Mouse (Mus musculus) liver, adult 2 months (tissue): Measurements from ENCODE around the gene Sowaha. TPM values are rescaled to one million over a fixed set of nuclear protein-coding genes. Genes with fewer than 3 reads are reported as not detected.

Experiments
- DNase-seq: peaks from one replicate; pipeline ENCODE4 v3.0.0-alpha.2; 2011; ENCODE audit warnings: low read depth, low spot score; ENCODE audit errors: extremely low read depth
- H3K27ac ChIP-seq: fragments of 200-500 bp; replicated peaks from 2 replicates; pipeline ENCODE4 v1.5.1; 2012; ENCODE audit warnings: low read depth, mild to moderate bottlenecking, control low read depth, inconsistent platforms, low read length; ENCODE audit not compliant: insufficient read depth
- H3K27me3 ChIP-seq: fragments of 200-500 bp; 2 replicates; pipeline ENCODE4 v1.6.1; 2012; ENCODE audit warnings: mild to moderate bottlenecking, moderate library complexity, low read length, inconsistent platforms; ENCODE audit not compliant: control insufficient read depth, insufficient read depth
- H3K36me3 ChIP-seq: fragments of 200-500 bp; 2 replicates; pipeline ENCODE4 v1.6.1; 2012; ENCODE audit warnings: low read length, inconsistent platforms; ENCODE audit not compliant: control insufficient read depth, insufficient read depth
- H3K4me1 ChIP-seq: fragments of 200-500 bp; 2 replicates; pipeline ENCODE4 v1.6.1; 2011; ENCODE audit warnings: low read length; ENCODE audit not compliant: control insufficient read depth, insufficient read depth
- H3K4me3 ChIP-seq: fragments of 200-500 bp; 2 replicates; pipeline ENCODE4 v1.5.1; 2011; ENCODE audit warnings: low read depth, mild to moderate bottlenecking, control low read depth, low read length, moderate library complexity; ENCODE audit not compliant: insufficient read depth
- H3K79me2 ChIP-seq: fragments of 200-500 bp; 2 replicates; pipeline ENCODE4 v1.6.1; 2012; ENCODE audit warnings: inconsistent platforms, mild to moderate bottlenecking, low read length, moderate library complexity; ENCODE audit not compliant: control insufficient read depth, insufficient read depth
- H3K9ac ChIP-seq: fragments of 200-500 bp; 2 replicates; pipeline ENCODE4 v1.6.1; 2012; ENCODE audit warnings: low read depth, mild to moderate bottlenecking, control low read depth, inconsistent platforms, low read length
- CTCF ChIP-seq: fragments of 200-500 bp; IDR thresholded peaks from 2 replicates; pipeline ENCODE4 v1.5.1; 2011; ENCODE audit warnings: low read depth, low read length, control low read depth
- POLR2A ChIP-seq: fragments of 200-500 bp; IDR thresholded peaks from 2 replicates; pipeline ENCODE4 v1.6.1; 2011; ENCODE audit warnings: low read length, control low read depth; ENCODE audit not compliant: insufficient read depth; ENCODE audit errors: extremely low read depth
- WGBS: fragments of 180-500 bp; shearing (Covaris S2); methylation state at CpG from one replicate; pipeline ENCODE4 v1.1.7; 2018; 5-methylcytosine and 5-hydroxymethylcytosine counted together
- polyA plus RNA-seq: library from polyadenylated mRNA; depleted of rRNA; stranded (reverse); fragments of >200 nt; gene quantifications from 2 replicates; pipeline ENCODE4 v1.2.3, GENCODE M21; 2012
- total RNA-seq: library from RNA; depleted of rRNA; stranded (reverse); fragments of >200 nt; gene quantifications from 2 replicates; pipeline ENCODE4 v1.2.3, GENCODE M21; 2014

Sowaha gene
- total and polyA plus RNA-seq, 2 experiments = not detected

- DNase-seq = no peak
- 29% methylated on average over 3 of the region's 3 CpGs for WGBS
- Histone ChIP-seq H3K36me3 (peaks cover 10% of the 10 kb centered on the region), H3K27ac (peak overlapping the region; percentile 62), H3K27me3 (no peaks in the 10 kb centered on the region), H3K9ac (no peak overlapping the region), H3K4me3 (no peak overlapping the region), H3K4me1 (peaks cover 43% of the 10 kb centered on the region), H3K79me2 (peaks cover 34% of the 10 kb centered on the region)
- TF ChIP-seq POLR2A (no peak), CTCF (no peak)
These were observed 19.9 kb downstream of the Sowaha start for GRCm38 (mm10) chr11:53460192-53460591.

GRCm38 (mm10) chr11:53458996-53459395 is 21.1 kb downstream of the Sowaha start:
- no peak overlapping the region for H3K9ac ChIP-seq
- WGBS = 45% methylated on average over 3 of the region's 3 CpGs
- peaks cover 2% of the 10 kb centered on the region; the same call in 1 of the 2 replicates for H3K36me3 ChIP-seq
- H3K4me3 ChIP-seq = no peak overlapping the region
- peaks cover 42% of the 10 kb centered on the region for H3K4me1 ChIP-seq
- no peak for TF ChIP-seq POLR2A
- no peak for TF ChIP-seq CTCF
- H3K27me3 ChIP-seq = no peaks in the 10 kb centered on the region
- H3K79me2 ChIP-seq = peaks cover 34% of the 10 kb centered on the region
- DNase-seq = peak; percentile 64
- H3K27ac ChIP-seq = peak overlapping the region; percentile 20; the same call in 1 of the 2 replicates

DNA sequence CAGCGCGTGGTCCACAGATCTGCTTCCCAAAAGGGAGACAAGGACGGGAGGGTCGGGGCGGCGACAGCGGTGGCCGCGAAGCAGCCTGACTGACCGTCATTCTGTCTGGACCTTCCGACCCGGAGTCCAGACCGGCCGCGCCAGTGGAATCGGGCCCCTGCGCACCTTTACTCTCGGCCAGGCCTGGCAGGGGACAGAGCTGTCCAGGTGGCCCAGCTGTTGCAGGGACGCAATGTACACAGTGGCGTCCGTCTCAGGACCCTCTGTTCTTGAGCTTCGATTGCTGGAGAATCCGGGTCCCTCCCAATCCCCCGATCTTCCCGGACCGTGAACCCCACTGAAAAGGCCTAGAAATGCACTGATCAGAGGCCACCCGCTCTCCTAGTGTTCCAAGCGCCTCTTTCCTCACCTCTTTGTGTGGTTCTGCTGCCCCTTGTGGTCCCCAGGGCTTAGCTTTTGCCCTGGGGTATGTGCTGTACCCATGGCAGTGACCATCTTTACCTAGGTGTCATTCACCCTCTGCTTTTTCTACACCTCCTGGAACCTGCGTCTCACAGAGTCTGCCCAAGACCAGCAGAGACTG is 22.6 kb downstream of the Sowaha start:
- peaks cover 38% of the 10 kb centered on the region for H3K4me1 ChIP-seq
- peak overlapping the region; percentile 98 for H3K4me3 ChIP-seq
- H3K27ac ChIP-seq = peak overlapping the region; percentile 99
- H3K27me3 ChIP-seq = no peaks in the 10 kb centered on the region
- H3K9ac ChIP-seq = peak overlapping the region; percentile 99
- peaks cover 23% of the 10 kb centered on the region for H3K79me2 ChIP-seq
- no peaks in the 10 kb centered on the region for H3K36me3 ChIP-seq
- peak; percentile 81 for DNase-seq
- WGBS = 5% methylated on average over 29 of the region's 29 CpGs
- TF ChIP-seq CTCF (peak; percentile 62), POLR2A (no peak)

- 3% methylated on average over 42 of the region's 42 CpGs for WGBS
- DNase-seq = peak; percentile 85
- H3K4me1 ChIP-seq = peaks cover 36% of the 10 kb centered on the region
- H3K36me3 ChIP-seq = no peaks in the 10 kb centered on the region
- peak within 1 kb of the TSS; percentile 98 for H3K4me3 ChIP-seq
- H3K79me2 ChIP-seq = peaks cover 21% of the 10 kb centered on the region
- peak within 1 kb of the TSS; percentile 99 for H3K27ac ChIP-seq
- H3K27me3 ChIP-seq = no peaks in the 10 kb centered on the region
- TF ChIP-seq CTCF (peak; percentile 31; the same call in 1 of the 2 replicates), POLR2A (peak; percentile 75)
- peak within 1 kb of the TSS; percentile 99 for H3K9ac ChIP-seq
These were observed 23.4 kb downstream of the Sowaha start, which contains the start of the genes Gm10447 and Shroom1 for GRCm38 (mm10) chr11:53456474-53457371. Gene Gm10447 (minus strand): TSS chr11:53457110. Gene Shroom1 (plus strand): TSS chr11:53457205.

- WGBS = 27% methylated on average over 5 of the region's 5 CpGs
These were observed 27.0 kb downstream of the Sowaha start for GRCm38 (mm10) chr11:53453031-53453430.

More at GRCm38 (mm10) chr11:53453031-53453430, 27.0 kb downstream of the Sowaha start:
- 0 out of 2 replicates have a peak overlapping the region, but pooled peaks have one; percentile 16 for H3K9ac ChIP-seq
- no peaks in the 10 kb centered on the region for H3K27me3 ChIP-seq
- TF ChIP-seq CTCF (no peak), POLR2A (no peak)
- no peak overlapping the region for H3K4me3 ChIP-seq
- peaks cover 42% of the 10 kb centered on the region for H3K4me1 ChIP-seq
- peak; percentile 96 for DNase-seq
- H3K79me2 ChIP-seq = peaks cover 9% of the 10 kb centered on the region
- H3K36me3 ChIP-seq = no peaks in the 10 kb centered on the region
- H3K27ac ChIP-seq = peak overlapping the region; percentile 95
